Mouse (Mus musculus) ES-CJ7 (cell line): ENCODE measurements at regions not wholly inside any gene's neighbourhood (a gene's known extent, or its start where the extent isn't known, plus 50 kb on each side); places are given as distances from the start of the nearest gene placed in this dataset.
A peak's percentile ranks its signal among the peaks of the same experiment; 100 is the strongest.

Experiments used
- DNase-seq: peaks from one replicate; pipeline ENCODE4 v3.0.0; 2011; ENCODE audit warnings: low read depth, low spot score

- no peak for DNase-seq
Observed at GRCm38 (mm10) chr11:64655162-64655561, 218.7 kb upstream of the F930015N05Rik start.

- DNase-seq, result no peak
Observed at GRCm38 (mm10) chr11:64663166-64663565, 226.7 kb upstream of the F930015N05Rik start.

- no peak for DNase-seq
Observed at GRCm38 (mm10) chr11:64667010-64667409, 230.6 kb upstream of the F930015N05Rik start.

GRCm38 (mm10) chr11:64667521-64667920 lies 231.1 kb upstream of the F930015N05Rik start:
- no peak for DNase-seq

GRCm38 (mm10) chr11:64671898-64672297 lies 235.4 kb upstream of the F930015N05Rik start:
- no peak for DNase-seq

GRCm38 (mm10) chr11:64673546-64673945 lies 237.1 kb upstream of the F930015N05Rik start:
- DNase-seq, result no peak

GRCm38 (mm10) chr11:64703776-64704175 lies 267.3 kb upstream of the F930015N05Rik start:
- no peak for DNase-seq

- DNase-seq, result no peak
Observed at GRCm38 (mm10) chr11:64711801-64712200, 267.0 kb upstream of the Elac2 start.

GRCm38 (mm10) chr11:64715182-64715581 lies 263.7 kb upstream of the Elac2 start:
- DNase-seq, result no peak

- DNase-seq, result peak; percentile 43
Observed at GRCm38 (mm10) chr11:64718316-64719085, 260.3 kb upstream of the Elac2 start.

- no peak for DNase-seq
Observed at GRCm38 (mm10) chr11:64726249-64726648, 252.6 kb upstream of the Elac2 start.

- DNase-seq, result no peak
Observed at GRCm38 (mm10) chr11:64727841-64728421, 250.9 kb upstream of the Elac2 start.

GRCm38 (mm10) chr11:64738948-64739347 lies 239.9 kb upstream of the Elac2 start:
- DNase-seq, result no peak

- no peak for DNase-seq
Observed at GRCm38 (mm10) chr11:64743753-64744152, 235.1 kb upstream of the Elac2 start.

GRCm38 (mm10) chr11:64746146-64746545 lies 232.7 kb upstream of the Elac2 start:
- no peak for DNase-seq

- no peak for DNase-seq
Observed at GRCm38 (mm10) chr11:64749976-64750375, 228.9 kb upstream of the Elac2 start.

- peak; percentile 35 for DNase-seq
Observed at GRCm38 (mm10) chr11:64752299-64752698, 226.5 kb upstream of the Elac2 start.

- no peak for DNase-seq
Observed at GRCm38 (mm10) chr11:64752816-64753215, 226.0 kb upstream of the Elac2 start.

- DNase-seq, result no peak
Observed at GRCm38 (mm10) chr11:64754076-64754475, 224.8 kb upstream of the Elac2 start.

GRCm38 (mm10) chr11:64755563-64755962 lies 223.3 kb upstream of the Elac2 start:
- no peak for DNase-seq

- no peak for DNase-seq
Observed at GRCm38 (mm10) chr11:64760626-64761025, 218.2 kb upstream of the Elac2 start.

- no peak for DNase-seq
Observed at GRCm38 (mm10) chr11:64762755-64763154, 216.1 kb upstream of the Elac2 start.

GRCm38 (mm10) chr11:64764056-64764455 lies 214.8 kb upstream of the Elac2 start:
- no peak for DNase-seq
